Mouse (Mus musculus) embryo, embryonic 11 days (tissue): ENCODE data around the gene Tet1.
"Not testable (repeated sequence)": the region's sequence is repeated elsewhere in the genome, so short reads cannot be mapped to it uniquely, and the experiment has no call there.

Experiments used
- DNase-seq: peaks from one replicate; pipeline ENCODE4 v3.0.0-alpha.2; 2015

Gene Tet1

GRCm38 (mm10) chr10:62908896-62909295 lies at the start of gene Tet1:
TSS of gene Tet1 (minus strand) at chr10:62908996.
- not testable (repeated sequence) for DNase-seq

- DNase-seq, result no peak
Observed at GRCm38 (mm10) chr10:62948551-62948950, 39.8 kb upstream of the Tet1 start.

- peak; percentile 95 for DNase-seq
Observed at GRCm38 (mm10) chr10:62946738-62947471, 38.1 kb upstream of the Tet1 start, which contains the start of gene Dna2. TSS of gene Dna2 (plus strand) at chr10:62947026.

DNA sequence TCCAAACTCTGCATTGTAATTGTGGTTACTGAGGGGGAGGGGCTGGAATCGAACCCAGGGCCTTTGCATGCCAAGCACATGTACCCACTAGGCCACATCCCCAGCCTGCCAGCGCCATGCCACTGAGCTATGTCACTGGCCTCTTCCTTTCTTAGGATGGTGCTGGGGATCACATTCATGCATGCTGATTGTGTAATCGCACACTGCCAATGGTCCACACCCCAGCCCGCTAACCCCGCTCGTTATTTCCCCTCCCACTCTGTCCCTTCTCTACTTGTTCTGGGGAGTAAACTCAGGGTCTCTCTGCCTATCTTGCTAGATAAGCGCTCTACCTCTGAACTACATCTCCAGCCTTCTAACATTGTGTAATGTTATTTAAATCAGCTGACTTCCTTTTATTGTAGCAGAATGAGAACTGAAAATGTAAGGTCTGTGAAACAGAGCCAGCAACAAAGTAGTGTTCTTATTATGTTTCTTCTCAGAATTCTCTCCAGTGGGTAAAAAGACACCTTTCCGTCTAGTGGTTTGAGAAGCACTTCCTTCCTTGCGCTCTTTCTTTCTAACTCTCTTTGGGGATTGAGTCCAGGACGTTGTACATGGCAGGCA lies 36.3 kb upstream of the Tet1 start:
- DNase-seq, result no peak

DNA sequence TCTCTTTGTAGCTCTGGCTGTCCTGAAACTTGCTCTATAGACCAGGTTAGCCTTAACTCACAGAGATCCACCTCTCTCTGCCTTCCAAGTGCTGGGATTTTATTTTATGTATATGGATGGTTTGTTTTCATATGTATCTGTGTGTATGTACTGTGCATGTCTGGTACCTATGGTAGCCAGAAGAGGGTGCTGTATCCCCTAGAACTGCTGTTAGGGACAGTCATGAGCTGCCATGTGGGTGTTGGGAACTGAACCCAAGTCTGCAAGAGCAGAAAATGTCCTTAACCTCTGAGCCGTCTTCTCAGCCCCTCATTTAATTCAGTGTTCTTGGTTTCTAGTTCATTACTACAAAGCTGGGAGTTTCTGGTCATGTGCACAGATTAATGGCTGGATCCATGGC lies 23.6 kb upstream of the Tet1 start:
- no peak for DNase-seq

DNA sequence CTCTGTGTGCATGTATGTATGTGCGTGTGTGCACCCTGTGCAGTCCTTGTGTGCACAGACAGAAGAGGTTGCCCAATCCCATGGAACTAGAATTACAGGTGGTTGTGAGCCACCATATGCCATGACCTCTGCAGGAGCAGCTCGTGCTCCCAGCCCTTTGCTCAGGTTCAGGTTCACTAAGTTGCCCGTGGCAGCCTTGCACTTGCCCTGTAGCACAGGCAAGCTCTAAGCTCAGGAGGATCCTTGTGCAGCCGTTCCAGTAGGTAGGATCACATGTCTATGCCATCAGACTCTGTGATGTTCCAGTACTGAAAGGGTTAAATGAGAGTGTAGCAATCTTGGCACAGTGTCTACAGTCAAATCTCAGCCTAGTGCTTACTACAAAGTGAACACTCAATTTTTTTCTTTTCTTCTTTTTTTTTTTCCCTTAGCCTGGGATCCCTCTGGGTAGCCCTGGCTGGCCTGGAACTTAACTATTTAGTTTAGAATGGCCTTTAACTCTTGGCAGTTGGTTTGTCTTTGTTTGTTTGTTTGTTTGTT lies 15.4 kb upstream of the Tet1 start:
- no peak for DNase-seq

DNA sequence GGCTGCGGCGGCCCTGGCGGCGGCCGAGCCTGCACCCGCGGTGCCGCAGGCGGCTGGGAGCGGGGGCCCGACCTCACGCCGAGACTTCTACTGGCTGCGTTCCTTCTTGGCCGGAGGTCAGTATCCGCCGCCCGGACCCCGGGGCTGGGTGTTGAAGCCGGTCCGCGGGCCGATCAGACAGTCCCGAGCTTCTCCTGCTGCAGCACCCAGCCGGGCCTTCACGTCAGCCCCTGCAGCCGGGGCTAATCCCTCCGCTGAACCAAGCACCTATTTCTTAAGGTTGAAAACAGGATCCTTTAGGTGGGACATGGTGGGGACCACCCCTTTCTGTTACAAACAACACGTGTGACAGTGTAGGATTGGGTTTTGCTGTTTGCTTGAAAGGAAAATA lies 12.0 kb upstream of the Tet1 start:
- DNase-seq, result peak; percentile 12

- peak; percentile 98 for DNase-seq
Observed at GRCm38 (mm10) chr10:62919925-62920765, 11.3 kb upstream of the Tet1 start, which contains the start of gene Slc25a16. TSS of gene Slc25a16 (plus strand) at chr10:62920633.

DNA sequence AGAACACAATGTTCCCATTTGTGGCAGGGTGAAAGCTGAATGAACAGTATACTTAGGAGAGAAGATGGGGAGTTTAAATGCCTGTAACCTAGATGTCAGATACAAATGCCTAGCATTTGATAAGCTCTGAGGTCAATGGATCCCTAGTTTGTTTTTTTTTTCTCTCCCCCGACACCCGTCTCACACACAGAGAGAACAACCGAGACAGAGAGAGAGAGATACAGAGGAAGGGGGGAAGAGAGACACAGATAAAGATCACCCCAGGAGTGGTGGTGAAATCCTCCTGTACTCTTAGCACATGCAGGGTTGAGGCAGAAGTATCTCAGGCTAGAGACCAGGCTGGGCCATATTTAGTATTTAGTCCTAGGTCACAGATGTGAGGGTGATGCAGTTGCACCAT lies 10.2 kb upstream of the Tet1 start:
- DNase-seq, result no peak

GRCm38 (mm10) chr10:62911120-62911519 lies 2.3 kb upstream of the Tet1 start:
- no peak for DNase-seq

GRCm38 (mm10) chr10:62906336-62906735 lies 2.5 kb downstream of the Tet1 start:
- no peak for DNase-seq

DNA sequence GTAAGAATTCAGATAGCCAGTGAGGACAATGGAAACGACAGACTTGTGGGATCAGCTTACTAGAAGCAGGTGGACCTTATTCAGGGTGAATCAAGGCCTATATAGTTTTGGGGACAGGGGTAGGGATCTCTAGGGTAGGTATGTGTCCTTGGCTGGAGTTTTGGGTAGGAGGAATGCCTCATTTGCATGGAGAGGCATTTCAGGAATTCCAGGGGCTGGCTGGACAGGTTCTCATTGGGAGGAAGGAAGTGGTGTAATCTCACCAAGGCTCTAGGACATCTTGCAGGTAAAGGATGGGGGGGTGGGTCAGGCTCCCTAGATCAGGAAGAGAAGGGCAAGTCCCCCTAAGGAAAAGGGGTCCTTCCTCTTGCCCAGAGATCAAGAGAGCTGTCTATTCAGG lies 6.0 kb downstream of the Tet1 start:
- DNase-seq, result no peak

DNA sequence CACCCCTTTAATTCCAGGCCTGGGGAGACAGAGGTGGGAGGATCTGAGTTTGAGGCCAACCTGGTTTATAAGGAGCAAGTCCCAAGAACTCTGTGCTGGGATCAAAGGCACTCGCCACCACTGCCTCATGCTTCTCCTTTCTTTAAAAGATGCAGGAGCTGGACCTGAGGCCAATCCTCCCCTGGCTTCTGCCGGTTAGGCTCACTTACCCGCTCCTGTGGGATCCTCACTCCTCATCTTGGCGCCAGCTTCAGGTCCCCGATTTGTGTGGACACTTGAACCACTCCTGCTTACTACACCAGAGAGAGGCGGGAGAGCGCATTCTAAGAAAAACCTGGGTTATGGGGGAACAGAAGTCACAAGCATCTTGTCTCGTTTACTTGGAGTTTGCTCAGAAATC lies 7.0 kb downstream of the Tet1 start:
- no peak for DNase-seq

DNA sequence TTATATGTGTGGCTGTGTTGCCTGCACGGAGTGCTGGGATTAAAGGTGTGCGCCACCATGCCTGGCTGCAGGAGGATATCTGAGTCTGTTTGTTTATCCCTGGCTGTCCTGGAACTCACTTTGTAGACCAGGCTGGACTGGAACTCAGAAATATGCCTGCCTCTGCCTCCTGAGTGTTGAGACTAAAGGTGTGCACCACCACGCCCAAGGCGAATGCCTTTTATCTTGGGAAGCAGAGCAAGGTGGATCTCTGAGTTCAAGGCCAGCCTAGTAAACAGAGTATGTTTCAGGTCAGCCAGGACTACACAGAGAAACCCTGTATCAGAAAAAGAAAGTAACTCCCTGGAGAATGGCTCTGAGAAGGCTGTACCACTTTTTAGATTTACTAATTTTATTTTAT lies 8.7 kb downstream of the Tet1 start:
- no peak for DNase-seq

- DNase-seq, result no peak
Observed at GRCm38 (mm10) chr10:62898061-62898460, 10.7 kb downstream of the Tet1 start.

DNA sequence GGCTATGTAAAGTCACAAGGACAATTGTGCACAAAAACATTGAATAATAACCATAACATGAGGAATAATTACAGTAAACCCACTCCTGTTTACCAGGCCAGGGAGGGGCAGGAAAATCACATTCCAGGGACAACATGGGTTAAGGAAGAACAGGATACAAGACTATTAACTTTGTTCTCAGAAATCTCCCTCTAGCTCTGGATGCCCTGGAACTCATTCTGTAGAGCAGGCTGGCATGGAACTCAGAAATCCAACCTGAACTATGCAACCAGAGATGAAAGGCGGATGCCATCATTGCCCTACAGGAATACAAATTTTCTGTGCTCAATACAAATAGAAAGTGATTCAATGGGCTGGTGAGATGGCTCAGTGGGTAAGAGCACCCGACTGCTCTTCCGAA lies 11.4 kb downstream of the Tet1 start:
- no peak for DNase-seq

GRCm38 (mm10) chr10:62896774-62897173 lies 12.0 kb downstream of the Tet1 start:
- DNase-seq, result no peak

DNA sequence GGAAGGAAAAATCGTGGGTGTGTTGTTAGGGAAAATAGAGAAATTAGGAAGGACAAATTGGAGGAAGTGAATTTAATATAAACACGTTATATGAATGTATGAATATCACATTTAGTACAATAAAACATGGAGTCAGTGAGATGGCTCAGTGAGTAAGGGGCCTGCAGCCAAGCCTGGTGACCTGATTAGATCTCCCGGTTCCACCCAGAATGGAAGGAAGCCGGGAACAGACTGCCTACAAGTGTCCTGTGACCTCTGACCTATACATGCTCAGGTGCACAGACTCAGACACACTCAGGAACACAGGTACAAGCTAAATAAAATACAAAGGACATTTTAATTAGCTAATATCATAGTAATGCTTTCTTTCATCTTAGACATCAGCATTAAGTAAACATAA lies 12.8 kb downstream of the Tet1 start:
- no peak for DNase-seq

- DNase-seq, result no peak
Observed at GRCm38 (mm10) chr10:62895386-62895785, 13.4 kb downstream of the Tet1 start.

DNA sequence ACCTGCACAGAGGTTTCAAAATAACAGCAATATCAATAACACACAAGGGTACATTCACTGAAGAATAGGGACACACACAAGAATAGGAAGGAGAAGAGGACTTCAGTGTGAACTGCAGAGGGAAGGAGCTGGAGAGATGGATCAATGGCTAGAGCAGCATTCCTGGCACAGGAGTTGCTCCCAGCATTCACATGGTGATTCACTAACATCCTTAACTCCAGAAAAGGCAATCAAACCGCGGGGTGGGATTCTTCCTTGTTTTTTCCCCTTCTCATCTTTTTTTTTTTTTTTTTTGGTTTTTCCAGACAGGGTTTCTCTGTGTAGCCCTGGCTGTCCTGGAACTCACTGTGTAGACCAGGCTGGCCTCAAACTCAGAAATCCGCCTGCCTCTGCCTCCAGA lies 14.3 kb downstream of the Tet1 start:
- no peak for DNase-seq

- DNase-seq, result no peak
Observed at GRCm38 (mm10) chr10:62893356-62893884, 15.4 kb downstream of the Tet1 start.

GRCm38 (mm10) chr10:62892549-62893232 lies 16.1 kb downstream of the Tet1 start:
- DNase-seq, result no peak

- no peak for DNase-seq
Observed at GRCm38 (mm10) chr10:62891025-62891424, 17.8 kb downstream of the Tet1 start.
